Mouse (Mus musculus) adipocyte (in vitro differentiated cells): Measurements from ENCODE around the gene Fbxw11.
"Not testable (repeated sequence)": the region's sequence is repeated elsewhere in the genome, so short reads cannot be mapped to it uniquely, and the experiment has no call there.

Experiments
- DNase-seq: peaks from one replicate; pipeline ENCODE4 v3.0.0-alpha.2; 2016; ENCODE audit warnings: low spot score

Fbxw11 gene

GRCm38 (mm10) chr11:32671480-32671879 lies 29.0 kb downstream of the Fbxw11 start:
- DNase-seq: no peak

- no peak for DNase-seq
Measured at GRCm38 (mm10) chr11:32676777-32677176, 34.3 kb downstream of the Fbxw11 start.

GRCm38 (mm10) chr11:32677811-32678210 lies 35.3 kb downstream of the Fbxw11 start:
- peak; percentile 66 for DNase-seq

GRCm38 (mm10) chr11:32679091-32679490 lies 36.6 kb downstream of the Fbxw11 start:
- DNase-seq: not testable (repeated sequence)

- DNase-seq: no peak
Measured at GRCm38 (mm10) chr11:32680014-32680413, 37.5 kb downstream of the Fbxw11 start.

- no peak for DNase-seq
Measured at GRCm38 (mm10) chr11:32681192-32681795, 38.8 kb downstream of the Fbxw11 start.

GRCm38 (mm10) chr11:32682335-32683102 lies 40.0 kb downstream of the Fbxw11 start:
- DNase-seq: no peak

GRCm38 (mm10) chr11:32684690-32685254 lies 42.2 kb downstream of the Fbxw11 start:
- DNase-seq: peak; percentile 43

- DNase-seq: peak; percentile 74
Measured at GRCm38 (mm10) chr11:32688245-32688855, 45.8 kb downstream of the Fbxw11 start.

- DNase-seq: no peak
Measured at GRCm38 (mm10) chr11:32689510-32689909, 47.0 kb downstream of the Fbxw11 start.

GRCm38 (mm10) chr11:32692834-32693233 lies 50.3 kb downstream of the Fbxw11 start:
- DNase-seq: no peak

GRCm38 (mm10) chr11:32693431-32694141 lies 51.1 kb downstream of the Fbxw11 start:
- no peak for DNase-seq

GRCm38 (mm10) chr11:32694322-32695003 lies 51.9 kb downstream of the Fbxw11 start:
- DNase-seq: not testable (repeated sequence)

GRCm38 (mm10) chr11:32696446-32697090 lies 54.0 kb downstream of the Fbxw11 start:
- DNase-seq: no peak

- DNase-seq: no peak
Measured at GRCm38 (mm10) chr11:32697695-32698094, 55.2 kb downstream of the Fbxw11 start.

GRCm38 (mm10) chr11:32699913-32700493 lies 57.5 kb downstream of the Fbxw11 start:
- DNase-seq: no peak

- DNase-seq: no peak
Measured at GRCm38 (mm10) chr11:32701566-32701965, 59.0 kb downstream of the Fbxw11 start.

GRCm38 (mm10) chr11:32704241-32704890 lies 61.8 kb downstream of the Fbxw11 start:
- DNase-seq: no peak

- no peak for DNase-seq
Measured at GRCm38 (mm10) chr11:32706406-32706993, 64.0 kb downstream of the Fbxw11 start.

GRCm38 (mm10) chr11:32707481-32707880 lies 65.0 kb downstream of the Fbxw11 start:
- no peak for DNase-seq
